Mouse (Mus musculus): ENCODE measurements around the gene Snd1. TPM values are rescaled to one million over a fixed set of nuclear protein-coding genes. Genes with fewer than 3 reads are reported as not detected.

Snd1 gene
- polyA plus RNA-seq, 1 experiment, result 58.9 TPM

DNA sequence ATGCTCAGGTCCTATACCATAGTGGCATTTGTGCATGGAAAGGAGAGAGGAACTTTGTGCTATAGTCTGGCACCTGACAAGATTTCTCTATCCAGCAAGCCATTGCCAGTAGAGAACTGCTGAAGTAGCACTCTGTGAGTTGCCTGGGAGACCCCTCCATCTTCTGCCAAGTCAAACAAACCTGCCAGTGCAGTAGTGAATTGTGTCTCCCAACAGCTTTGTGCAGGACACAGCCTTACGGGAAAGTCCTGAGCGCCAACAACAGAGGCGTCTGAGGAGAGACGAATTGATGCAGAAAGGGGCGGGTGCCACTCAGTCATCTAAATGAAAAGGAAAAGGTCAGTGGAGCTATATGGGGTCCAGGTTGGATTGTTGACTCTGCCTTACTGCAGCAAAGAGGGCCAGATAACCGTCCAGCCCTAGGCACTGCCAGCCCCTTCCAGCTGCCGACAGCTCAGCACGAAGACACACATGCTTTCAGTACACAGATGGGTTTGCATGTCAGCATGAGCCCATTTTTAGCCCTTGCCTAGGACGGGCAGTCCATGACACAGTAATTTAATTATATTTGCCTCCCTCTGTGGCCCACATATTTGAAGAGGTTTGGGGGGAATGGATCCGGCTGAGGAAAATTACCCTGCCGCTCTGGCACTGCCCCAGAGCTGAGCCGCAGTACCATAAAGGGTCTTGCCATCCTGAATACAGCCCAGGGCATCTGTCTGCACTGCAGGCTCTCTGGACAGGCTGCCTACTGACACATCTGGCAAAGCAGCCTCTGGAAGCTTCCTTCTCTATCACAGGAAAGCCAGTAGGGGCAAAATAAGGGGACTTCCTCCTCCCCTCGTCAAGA, 344.8 kb downstream of the Snd1 start:
- H3K4me3 ChIP-seq (ENCODE audit: insufficient read depth, low read length), result no peak overlapping the region
- no peak overlapping the region for H3K27ac ChIP-seq (ENCODE audit: insufficient read depth, low read depth, low read length)
- TF ChIP-seq POLR2A (IDR thresholded peaks at IDR 0.05; ENCODE audit: borderline replicate concordance, low read depth, low read length) (no peak), CTCF (IDR thresholded peaks at IDR 0.05; ENCODE audit: low read depth, low read length) (no peak)
- peaks cover 50% of the 10 kb centered on the region for H3K4me1 ChIP-seq (ENCODE audit: control insufficient read depth, insufficient read depth, low read length)

DNA sequence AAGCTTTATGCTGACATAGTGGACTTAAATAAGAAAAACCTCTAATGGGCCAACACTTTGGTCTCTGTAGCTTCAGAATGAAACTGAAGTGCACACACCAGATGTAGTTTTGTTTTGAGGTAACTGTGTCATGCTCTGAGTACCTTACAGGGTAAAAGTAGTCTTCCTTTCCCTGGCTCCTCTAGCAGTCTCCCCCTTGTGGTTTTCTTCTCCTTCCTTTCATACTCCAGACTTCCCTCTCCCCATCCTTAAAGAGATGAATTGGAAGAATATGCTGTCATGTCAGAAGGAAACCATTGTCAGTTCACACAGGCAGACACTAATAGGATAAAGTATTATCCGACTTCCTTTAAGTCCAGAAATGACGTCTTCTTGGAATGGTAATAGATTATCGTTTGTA, 347.4 kb downstream of the Snd1 start:
- H3K4me3 ChIP-seq (ENCODE audit: insufficient read depth, low read length), result no peak overlapping the region

DNA sequence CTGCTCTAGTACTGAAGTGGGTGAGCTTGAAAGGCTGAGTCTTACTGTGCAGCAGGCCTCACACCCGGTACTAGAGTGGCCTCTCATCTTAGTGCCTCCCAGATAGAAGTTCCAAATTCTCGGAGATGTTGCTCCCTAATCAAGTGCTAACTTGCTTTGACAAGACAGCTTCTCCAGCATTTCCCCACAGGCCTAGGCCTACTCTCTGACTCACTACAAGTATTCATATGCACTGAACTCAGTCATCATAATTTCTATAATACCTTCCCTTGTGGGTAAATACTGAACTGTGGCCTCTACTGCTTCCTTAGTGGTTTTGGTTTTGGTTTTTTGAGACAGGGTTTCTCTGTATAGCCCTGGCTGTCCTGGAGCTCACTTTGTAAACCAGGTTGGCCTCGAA, 348.4 kb downstream of the Snd1 start:
- Histone ChIP-seq H3K27ac (ENCODE audit: insufficient read depth, low read depth, low read length) (peak overlapping the region; percentile 15; the same call in 1 of the 2 replicates), H3K4me3 (ENCODE audit: insufficient read depth, low read length) (no peak overlapping the region), H3K4me1 (ENCODE audit: control insufficient read depth, insufficient read depth, low read length) (peaks cover 66% of the 10 kb centered on the region)
- TF ChIP-seq CTCF (IDR thresholded peaks at IDR 0.05; ENCODE audit: low read depth, low read length) (no peak), POLR2A (IDR thresholded peaks at IDR 0.05; ENCODE audit: borderline replicate concordance, low read depth, low read length) (no peak)

More for the DNA sequence above, 347.4 kb downstream of the Snd1 start:
- H3K27ac ChIP-seq (ENCODE audit: insufficient read depth, low read depth, low read length), result no peak overlapping the region
- peaks cover 64% of the 10 kb centered on the region for H3K4me1 ChIP-seq (ENCODE audit: control insufficient read depth, insufficient read depth, low read length)
- no peak for TF ChIP-seq POLR2A (IDR thresholded peaks at IDR 0.05; ENCODE audit: borderline replicate concordance, low read depth, low read length)
- no peak for TF ChIP-seq CTCF (IDR thresholded peaks at IDR 0.05; ENCODE audit: low read depth, low read length)

DNA sequence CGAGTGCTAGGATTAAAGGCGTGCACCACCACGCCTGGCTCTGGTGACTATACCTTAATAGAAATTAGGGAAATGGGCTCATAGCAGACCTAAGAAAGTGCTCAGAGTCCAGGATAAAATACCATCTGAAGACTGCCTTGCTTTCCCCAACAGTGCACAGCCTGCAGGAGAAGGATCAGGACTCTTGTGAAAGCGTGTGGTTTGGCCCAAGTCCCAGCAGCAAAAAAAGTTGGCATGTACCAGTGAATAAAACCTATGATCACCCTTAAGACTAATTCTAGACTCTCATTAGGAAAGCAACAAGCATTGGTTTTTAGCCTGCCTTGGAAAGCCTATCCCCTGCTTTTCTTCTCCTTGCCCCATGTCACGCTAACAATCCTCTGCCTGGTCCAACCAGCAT, 348.9 kb downstream of the Snd1 start:
- Histone ChIP-seq H3K4me1 (ENCODE audit: control insufficient read depth, insufficient read depth, low read length) (peaks cover 70% of the 10 kb centered on the region), H3K4me3 (ENCODE audit: insufficient read depth, low read length) (no peak overlapping the region), H3K27ac (ENCODE audit: insufficient read depth, low read depth, low read length) (peak overlapping the region; percentile 28)
- no peak for TF ChIP-seq POLR2A (IDR thresholded peaks at IDR 0.05; ENCODE audit: borderline replicate concordance, low read depth, low read length)
- no peak for TF ChIP-seq CTCF (IDR thresholded peaks at IDR 0.05; ENCODE audit: low read depth, low read length)

DNA sequence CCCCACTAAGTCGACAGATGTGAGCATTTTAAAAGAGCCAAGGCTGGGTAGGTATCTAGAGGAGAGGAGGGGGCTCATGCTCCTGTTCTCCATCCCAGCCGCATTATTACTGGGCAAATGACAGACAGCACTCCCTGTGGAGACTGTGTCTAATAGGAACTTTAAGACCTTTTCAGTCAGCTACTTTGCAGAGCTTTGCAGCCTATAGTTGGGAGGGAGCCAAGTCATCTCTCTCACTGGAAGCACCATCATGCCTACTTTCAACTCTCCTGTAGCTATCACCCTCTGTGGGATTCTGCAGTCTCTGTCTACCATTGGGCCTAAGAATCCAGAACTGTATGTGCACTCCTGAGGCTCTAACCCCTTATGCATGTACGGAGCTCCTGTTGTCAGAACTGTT, 351.0 kb downstream of the Snd1 start:
- no peak for TF ChIP-seq CTCF (IDR thresholded peaks at IDR 0.05; ENCODE audit: low read depth, low read length)
- no peak for TF ChIP-seq POLR2A (IDR thresholded peaks at IDR 0.05; ENCODE audit: borderline replicate concordance, low read depth, low read length)
- Histone ChIP-seq H3K4me1 (ENCODE audit: control insufficient read depth, insufficient read depth, low read length) (peaks cover 65% of the 10 kb centered on the region), H3K4me3 (ENCODE audit: insufficient read depth, low read length) (no peak overlapping the region), H3K27ac (ENCODE audit: insufficient read depth, low read depth, low read length) (no peak overlapping the region)

DNA sequence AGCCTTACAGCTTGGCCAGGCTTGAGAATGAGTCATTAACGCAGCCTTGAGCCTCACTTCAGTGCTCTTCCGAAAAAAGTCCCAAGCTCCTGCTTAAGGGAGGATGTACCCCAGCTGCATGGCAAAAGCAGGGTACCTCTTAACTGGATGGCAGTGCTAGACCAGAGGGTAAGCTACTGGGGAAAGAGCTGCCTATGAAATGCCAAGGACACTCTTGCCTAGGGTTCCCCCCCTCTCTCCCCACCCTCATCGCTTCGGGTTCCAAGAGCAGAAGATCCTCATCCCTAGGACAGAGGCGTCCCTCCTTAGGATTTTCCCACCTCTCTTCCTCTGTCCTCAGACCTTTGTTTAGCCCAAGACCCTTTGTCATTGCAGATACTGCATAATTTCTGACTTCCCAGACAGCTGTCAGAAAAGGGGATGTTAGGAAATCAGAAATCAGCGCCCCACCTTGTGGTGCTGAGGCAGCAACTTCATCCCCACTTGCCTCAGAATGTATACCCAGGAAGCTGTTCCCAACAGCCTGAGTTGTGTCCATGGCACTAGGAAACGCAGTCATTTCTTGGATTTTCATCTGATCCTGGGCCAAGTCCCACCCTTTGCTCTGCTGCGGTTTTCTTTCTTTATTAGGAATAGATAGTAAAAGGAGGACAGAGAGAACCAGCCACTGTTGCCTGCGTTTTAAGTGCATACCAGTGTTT, 351.9 kb downstream of the Snd1 start:
- H3K4me3 ChIP-seq (ENCODE audit: insufficient read depth, low read length), result no peak overlapping the region
- TF ChIP-seq CTCF (IDR thresholded peaks at IDR 0.05; ENCODE audit: low read depth, low read length) (no peak), POLR2A (IDR thresholded peaks at IDR 0.05; ENCODE audit: borderline replicate concordance, low read depth, low read length) (no peak)
- no peak overlapping the region for H3K27ac ChIP-seq (ENCODE audit: insufficient read depth, low read depth, low read length)
- H3K4me1 ChIP-seq (ENCODE audit: control insufficient read depth, insufficient read depth, low read length), result peaks cover 62% of the 10 kb centered on the region

DNA sequence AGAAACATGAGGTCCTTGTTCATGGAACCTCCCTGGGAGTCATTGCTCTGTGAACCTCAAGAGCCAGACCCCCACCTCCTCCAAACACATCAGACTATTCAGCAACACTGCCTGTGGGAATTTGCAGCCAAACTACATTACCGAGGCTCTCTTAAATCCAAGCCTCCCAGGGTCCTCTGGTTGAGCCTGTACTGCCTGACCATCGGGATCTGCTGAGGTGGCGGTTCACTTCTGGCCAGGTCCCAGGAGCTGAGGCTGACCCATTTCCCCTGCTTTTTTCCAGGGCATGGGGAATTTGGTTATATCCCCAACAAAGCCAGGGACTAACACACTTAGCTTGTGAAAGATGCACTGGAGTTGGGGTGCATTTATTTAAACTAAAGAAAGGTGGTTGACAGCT, 352.6 kb downstream of the Snd1 start:
- H3K4me3 ChIP-seq (ENCODE audit: insufficient read depth, low read length), result no peak overlapping the region
- TF ChIP-seq CTCF (IDR thresholded peaks at IDR 0.05; ENCODE audit: low read depth, low read length), result no peak
- no peak for TF ChIP-seq POLR2A (IDR thresholded peaks at IDR 0.05; ENCODE audit: borderline replicate concordance, low read depth, low read length)
- H3K27ac ChIP-seq (ENCODE audit: insufficient read depth, low read depth, low read length), result no peak overlapping the region
- peaks cover 55% of the 10 kb centered on the region for H3K4me1 ChIP-seq (ENCODE audit: control insufficient read depth, insufficient read depth, low read length)

DNA sequence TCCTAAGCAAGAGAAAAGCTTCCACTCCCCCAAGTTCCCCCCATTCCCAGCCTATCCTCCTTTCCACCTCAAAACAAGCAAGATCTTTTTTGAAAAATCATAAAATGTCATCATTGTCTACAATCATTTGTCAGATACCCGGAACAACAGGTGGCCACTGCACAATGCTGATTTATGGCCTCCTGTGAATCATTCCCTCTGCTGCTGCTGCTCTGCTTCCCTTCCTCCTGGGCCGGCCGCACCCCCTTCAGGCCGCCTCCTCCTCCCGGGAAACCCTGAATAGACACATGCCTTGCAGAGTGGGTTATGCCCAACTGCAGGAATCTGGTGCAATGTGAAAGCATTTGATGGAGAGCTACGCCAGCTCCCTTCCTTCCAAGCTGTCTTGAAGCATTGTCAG, 353.7 kb downstream of the Snd1 start:
- H3K27ac ChIP-seq (ENCODE audit: insufficient read depth, low read depth, low read length), result no peak overlapping the region
- no peak overlapping the region for H3K4me3 ChIP-seq (ENCODE audit: insufficient read depth, low read length)
- peaks cover 49% of the 10 kb centered on the region for H3K4me1 ChIP-seq (ENCODE audit: control insufficient read depth, insufficient read depth, low read length)
- TF ChIP-seq POLR2A (IDR thresholded peaks at IDR 0.05; ENCODE audit: borderline replicate concordance, low read depth, low read length), result no peak
- no peak for TF ChIP-seq CTCF (IDR thresholded peaks at IDR 0.05; ENCODE audit: low read depth, low read length)

DNA sequence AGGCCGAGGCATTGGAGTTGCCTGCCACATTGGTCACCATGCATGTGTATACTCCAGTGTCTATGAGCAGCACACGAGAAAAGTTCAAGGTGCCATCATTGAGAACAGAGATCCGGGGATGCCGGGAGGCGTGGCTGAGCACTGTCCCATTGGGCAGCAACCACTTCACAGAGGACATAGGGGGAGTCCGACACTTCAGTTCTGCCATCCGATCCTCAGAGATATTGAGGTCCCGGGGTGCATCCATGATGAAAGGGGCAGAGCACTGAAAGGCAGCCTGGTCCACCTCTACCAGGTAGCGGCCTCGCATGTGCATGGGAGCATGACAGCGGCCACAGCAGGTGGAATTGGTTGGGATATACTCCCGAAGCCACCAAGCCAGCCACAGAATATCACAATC, 355.4 kb downstream of the Snd1 start:
- Histone ChIP-seq H3K4me1 (ENCODE audit: control insufficient read depth, insufficient read depth, low read length) (peaks cover 43% of the 10 kb centered on the region), H3K27ac (ENCODE audit: insufficient read depth, low read depth, low read length) (no peak overlapping the region), H3K4me3 (ENCODE audit: insufficient read depth, low read length) (no peak overlapping the region)
- TF ChIP-seq POLR2A (IDR thresholded peaks at IDR 0.05; ENCODE audit: borderline replicate concordance, low read depth, low read length), result no peak
- no peak for TF ChIP-seq CTCF (IDR thresholded peaks at IDR 0.05; ENCODE audit: low read depth, low read length)
